Mouse (Mus musculus): ENCODE results near the gene Tmed9. TPM values are rescaled to one million over a fixed set of nuclear protein-coding genes. Genes with fewer than 3 reads are reported as not detected.
"Not testable (repeated sequence)": the region's sequence is repeated elsewhere in the genome, so short reads cannot be mapped to it uniquely, and the experiment has no call there.

Tmed9 gene
- polyA plus RNA-seq, 1 experiment: 34.0 TPM

DNA sequence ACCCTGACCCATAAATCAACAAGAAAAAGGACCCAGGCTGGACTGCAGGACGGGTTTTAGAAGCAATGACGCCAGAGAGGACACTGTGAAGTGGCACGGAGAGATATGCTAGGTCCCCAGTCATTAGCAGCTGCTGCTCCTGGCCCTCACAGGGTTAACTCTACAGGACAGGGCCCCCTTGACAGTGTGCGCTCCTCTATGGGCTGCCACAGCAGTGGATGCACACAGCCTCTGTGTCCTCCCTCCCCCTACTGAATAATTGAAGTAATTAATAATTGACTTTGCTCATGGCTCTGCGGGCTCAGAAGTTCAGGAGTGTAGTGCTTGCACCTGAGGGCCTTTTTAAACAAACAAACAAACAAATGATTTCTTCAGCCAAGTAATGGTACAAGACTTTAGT lies 39.9 kb downstream of the Tmed9 start:
- Histone ChIP-seq H3K27ac (replicated peaks; ENCODE audit: low read depth, low read length) (no peak overlapping the region), H3K4me3 (ENCODE audit: insufficient read depth, low read depth, low read length) (no peak overlapping the region), H3K4me1 (ENCODE audit: control insufficient read depth, insufficient read depth, insufficient read length, low read length) (no peaks in the 10 kb centered on the region)

DNA sequence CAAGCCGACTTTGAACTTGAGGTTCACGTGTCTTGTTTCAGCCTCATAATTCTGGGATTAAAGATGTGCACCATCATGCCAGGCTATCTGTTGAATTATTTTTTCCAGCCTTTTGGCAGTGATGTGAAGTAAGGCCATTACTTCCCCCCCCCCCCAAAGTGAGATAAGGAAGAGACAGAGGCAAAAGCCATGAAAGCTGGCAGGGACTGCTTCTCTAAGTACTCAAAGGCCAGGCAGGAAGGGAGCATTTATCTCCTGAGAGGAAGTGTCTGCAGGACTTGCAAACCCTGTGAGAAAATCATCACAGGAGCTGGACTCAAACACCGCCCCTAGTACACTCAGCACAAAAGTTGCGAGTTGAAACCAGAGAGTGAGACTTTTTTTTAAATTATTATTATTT lies 45.8 kb downstream of the Tmed9 start:
- Histone ChIP-seq H3K4me3 (ENCODE audit: insufficient read depth, low read depth, low read length) (no peak overlapping the region), H3K27ac (replicated peaks; ENCODE audit: low read depth, low read length) (no peak overlapping the region), H3K4me1 (ENCODE audit: control insufficient read depth, insufficient read depth, insufficient read length, low read length) (no peaks in the 10 kb centered on the region)

DNA sequence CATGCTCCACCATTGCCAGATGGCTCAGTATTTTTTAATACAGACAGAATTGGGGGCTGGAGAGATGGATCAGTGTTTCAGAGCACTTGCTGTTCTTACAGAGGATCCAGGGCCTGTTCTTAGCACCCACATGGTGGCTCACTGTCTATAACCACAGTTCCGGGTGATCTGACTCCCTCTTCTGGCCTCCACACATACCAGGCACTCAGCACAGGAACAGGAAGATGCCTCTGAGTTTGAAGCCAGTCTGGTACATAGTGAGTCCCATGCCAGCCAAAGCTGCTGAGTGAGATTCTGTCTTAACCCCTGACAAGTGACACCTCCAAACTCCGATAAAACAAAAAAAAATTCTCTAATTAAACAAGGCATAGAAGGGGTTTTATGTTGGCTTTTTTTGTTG lies 46.7 kb downstream of the Tmed9 start:
- H3K4me1 ChIP-seq (ENCODE audit: control insufficient read depth, insufficient read depth, insufficient read length, low read length): no peaks in the 10 kb centered on the region
- no peak overlapping the region for H3K4me3 ChIP-seq (ENCODE audit: insufficient read depth, low read depth, low read length)
- no peak overlapping the region for H3K27ac ChIP-seq (replicated peaks; ENCODE audit: low read depth, low read length)

DNA sequence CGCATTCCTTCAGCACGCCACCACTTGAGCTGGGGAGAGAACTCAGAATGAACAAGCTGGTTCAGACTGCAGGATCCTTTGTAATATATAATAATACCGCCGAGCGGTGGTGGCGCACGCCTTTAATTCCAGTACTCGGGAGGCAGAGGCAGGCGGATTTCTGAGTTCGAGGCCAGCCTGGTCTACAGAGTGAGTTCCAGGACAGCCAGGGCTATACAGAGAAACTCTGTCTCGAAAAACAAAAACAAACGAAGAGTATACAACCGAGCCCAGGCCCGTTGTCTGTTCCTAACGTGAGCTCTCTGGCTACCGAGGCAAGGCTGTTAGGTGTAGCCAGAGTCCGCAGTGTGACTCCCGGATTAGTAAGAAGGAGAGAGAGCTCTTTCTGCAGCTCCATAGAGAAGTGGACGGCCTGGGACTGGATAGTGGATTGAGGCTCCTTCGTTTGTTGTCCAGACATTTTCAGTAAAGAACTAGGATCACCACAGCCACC lies 48.7 kb downstream of the Tmed9 start:
- Histone ChIP-seq H3K4me3 (ENCODE audit: insufficient read depth, low read depth, low read length) (peak overlapping the region; percentile 88), H3K27ac (replicated peaks; ENCODE audit: low read depth, low read length) (0 out of 2 replicates have a peak overlapping the region, but pooled peaks have one; percentile 94)
- H3K4me1 ChIP-seq (ENCODE audit: control insufficient read depth, insufficient read depth, insufficient read length, low read length): not testable (repeated sequence)

DNA sequence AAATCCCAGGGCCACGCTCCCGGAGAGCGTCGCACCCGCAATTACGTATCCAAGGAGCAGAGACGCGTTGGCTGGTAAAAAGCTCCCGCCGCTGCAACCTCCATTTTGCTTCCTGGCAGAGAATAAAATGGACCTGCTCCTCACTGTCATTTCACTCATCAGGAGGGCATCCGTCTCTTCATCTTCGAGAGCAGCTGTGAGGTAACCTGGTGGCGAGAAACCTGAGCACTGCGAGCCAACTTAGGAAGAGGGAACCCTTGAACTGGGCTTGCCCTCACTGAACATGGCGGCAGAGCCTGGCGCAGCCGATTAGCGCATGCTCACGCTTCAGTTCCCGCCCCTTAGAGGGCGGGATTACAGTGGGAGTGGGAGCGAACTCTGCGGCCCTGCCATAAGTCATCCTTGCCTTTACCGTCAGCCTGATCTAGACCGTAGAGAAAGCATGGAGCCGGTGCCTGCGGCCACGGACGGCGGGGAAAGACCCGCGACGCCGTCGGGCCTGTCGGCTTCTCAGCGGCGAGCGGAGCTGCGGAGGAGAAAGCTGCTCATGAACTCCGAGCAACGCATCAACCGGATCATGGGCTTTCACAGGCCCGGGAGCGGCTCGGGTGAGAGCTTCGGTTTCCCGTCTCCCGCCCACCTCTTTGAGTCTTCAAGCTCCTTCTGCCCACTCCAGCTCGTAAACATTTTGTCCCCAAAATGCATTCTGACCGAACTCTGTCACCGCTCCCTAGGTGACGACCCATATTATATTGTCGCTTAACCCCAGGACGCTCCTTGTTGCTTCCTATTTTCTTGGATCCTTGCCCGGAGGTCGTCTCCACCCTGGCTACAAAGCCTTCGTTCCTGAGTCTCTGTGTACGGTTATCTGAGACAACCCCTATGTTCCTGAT lies 49.4 kb downstream of the Tmed9 start, which contains the start of gene Caml:
Gene Caml, plus strand, starts transcription at position 357 of the 893 bp plus-strand sequence.
- Histone ChIP-seq H3K4me1 (ENCODE audit: control insufficient read depth, insufficient read depth, insufficient read length, low read length) (no peaks in the 10 kb centered on the region), H3K4me3 (ENCODE audit: insufficient read depth, low read depth, low read length) (peak within 1 kb of the TSS; percentile 88), H3K27ac (replicated peaks; ENCODE audit: low read depth, low read length) (peak within 1 kb of the TSS; percentile 94)

DNA sequence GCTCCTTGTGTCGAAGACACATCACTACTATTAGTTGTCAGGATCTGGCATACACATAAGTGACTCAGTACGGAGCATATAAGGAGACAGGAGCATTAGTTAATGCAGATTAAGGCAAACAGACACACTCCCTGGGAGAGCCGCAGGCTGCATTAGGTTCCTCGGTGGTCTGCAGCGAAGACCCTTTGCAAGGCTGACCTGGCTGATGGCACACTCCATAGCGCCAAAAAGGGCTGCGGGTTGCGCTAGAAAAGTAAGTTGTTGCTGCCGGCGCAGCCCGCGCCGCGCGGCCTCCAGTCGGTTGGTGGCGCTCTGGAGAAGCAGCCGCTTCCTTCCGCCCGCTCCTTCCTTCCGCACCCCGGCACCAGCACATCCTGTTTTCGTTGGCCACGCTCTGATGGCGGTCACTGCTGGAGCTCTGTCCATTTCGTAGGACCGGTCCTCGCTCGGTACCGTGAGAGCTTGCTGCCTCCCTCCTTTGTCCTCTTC lies 61.2 kb downstream of the Tmed9 start, which contains the start of gene Ddx46:
Gene Ddx46, plus strand, starts transcription at position 389 of the 489 bp plus-strand sequence.
- peak within 1 kb of the TSS; percentile 81 for H3K4me3 ChIP-seq (ENCODE audit: insufficient read depth, low read depth, low read length)
- peak within 1 kb of the TSS; percentile 53; the same call in 1 of the 2 replicates for H3K27ac ChIP-seq (replicated peaks; ENCODE audit: low read depth, low read length)
- H3K4me1 ChIP-seq (ENCODE audit: control insufficient read depth, insufficient read depth, insufficient read length, low read length): peaks cover 2% of the 10 kb centered on the region; the same call in 1 of the 2 replicates

DNA sequence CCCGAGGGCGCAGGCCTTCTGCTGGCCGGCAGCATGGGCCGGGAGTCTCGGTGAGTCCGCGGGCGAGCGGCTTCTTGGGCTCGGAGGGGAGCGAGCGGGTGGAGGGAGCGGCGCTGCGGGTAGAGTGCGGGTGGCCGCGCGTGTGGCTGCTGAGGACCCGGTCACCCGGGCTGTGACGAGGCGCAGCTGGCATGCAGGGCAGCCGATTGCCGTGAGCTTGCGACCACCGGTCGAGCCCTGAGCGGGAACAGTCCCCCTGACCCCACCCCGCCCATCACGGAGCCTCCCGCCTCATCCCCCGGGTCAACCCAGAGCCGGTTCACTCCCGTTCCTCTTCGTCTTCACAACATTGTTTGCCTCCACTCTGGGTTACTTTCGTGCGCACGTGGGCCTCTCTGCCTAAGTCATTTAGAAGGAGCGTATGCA lies 61.6 kb downstream of the Tmed9 start:
- Histone ChIP-seq H3K27ac (replicated peaks; ENCODE audit: low read depth, low read length) (peak overlapping the region; percentile 53; the same call in 1 of the 2 replicates), H3K4me3 (ENCODE audit: insufficient read depth, low read depth, low read length) (peak overlapping the region; percentile 81), H3K4me1 (ENCODE audit: control insufficient read depth, insufficient read depth, insufficient read length, low read length) (peaks cover 2% of the 10 kb centered on the region; the same call in 1 of the 2 replicates)

DNA sequence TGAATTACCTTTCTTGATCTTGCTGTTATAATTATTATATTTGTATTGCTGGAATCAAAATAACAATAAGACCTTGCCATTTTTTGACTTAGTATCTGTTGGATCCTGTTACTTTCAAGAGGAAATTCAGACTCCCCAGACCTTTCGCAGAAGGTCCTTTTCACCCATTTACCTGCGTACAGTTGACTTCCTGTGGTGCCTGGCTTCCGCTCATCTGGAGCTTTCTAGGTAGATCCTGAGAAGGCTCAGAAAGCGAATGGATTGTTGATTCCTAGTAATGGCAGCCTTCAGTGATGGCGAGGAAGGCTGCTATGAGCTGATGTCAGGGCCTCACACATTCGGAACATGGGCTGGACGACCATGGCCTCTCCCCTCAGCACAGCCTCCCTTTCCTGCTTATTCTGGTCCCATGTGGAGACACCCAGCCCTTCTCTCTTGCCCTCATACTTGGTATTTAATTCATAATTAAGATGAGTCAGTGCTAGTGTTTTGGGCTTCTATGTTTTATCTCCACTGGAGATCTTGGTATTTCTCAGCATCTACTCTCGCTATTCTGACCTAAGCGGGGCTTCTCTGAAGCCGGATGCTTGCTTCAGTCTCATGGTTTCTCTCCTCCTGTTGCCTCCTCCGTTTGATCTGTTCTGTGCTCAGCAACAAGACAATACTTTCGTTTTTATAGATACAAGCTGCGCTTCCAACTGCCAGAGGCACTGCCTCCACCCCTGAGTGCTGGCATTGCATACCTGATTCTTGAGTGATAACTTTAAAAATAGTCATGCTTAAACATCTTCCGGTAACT lies 62.9 kb downstream of the Tmed9 start:
- Histone ChIP-seq H3K27ac (replicated peaks; ENCODE audit: low read depth, low read length) (no peak overlapping the region), H3K4me1 (ENCODE audit: control insufficient read depth, insufficient read depth, insufficient read length, low read length) (peaks cover 2% of the 10 kb centered on the region; the same call in 1 of the 2 replicates), H3K4me3 (ENCODE audit: insufficient read depth, low read depth, low read length) (0 out of 2 replicates have a peak overlapping the region, but pooled peaks have one; percentile 1)

DNA sequence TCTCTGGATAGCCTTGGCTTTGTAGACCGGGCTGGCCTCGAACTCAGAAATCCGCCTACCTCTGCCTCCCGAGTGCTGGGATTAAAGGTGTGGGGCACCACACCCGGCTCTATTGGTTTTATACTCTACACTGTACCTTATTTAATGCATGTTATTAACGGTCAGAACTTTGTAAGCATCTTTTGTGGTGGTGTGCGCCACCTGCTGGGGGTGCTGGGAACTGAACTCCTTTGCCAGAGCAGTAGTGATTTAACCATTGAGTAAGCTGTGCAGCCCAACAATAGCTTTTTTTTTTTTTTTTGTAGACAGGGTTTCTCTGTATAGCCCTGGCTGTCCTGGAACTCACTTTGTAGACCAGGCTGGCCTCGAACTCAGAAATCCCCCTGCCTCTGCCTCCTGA lies 66.9 kb downstream of the Tmed9 start:
- not testable (repeated sequence) for H3K4me1 ChIP-seq (ENCODE audit: control insufficient read depth, insufficient read depth, insufficient read length, low read length); H3K27ac ChIP-seq (replicated peaks; ENCODE audit: low read depth, low read length); H3K4me3 ChIP-seq (ENCODE audit: insufficient read depth, low read depth, low read length)

DNA sequence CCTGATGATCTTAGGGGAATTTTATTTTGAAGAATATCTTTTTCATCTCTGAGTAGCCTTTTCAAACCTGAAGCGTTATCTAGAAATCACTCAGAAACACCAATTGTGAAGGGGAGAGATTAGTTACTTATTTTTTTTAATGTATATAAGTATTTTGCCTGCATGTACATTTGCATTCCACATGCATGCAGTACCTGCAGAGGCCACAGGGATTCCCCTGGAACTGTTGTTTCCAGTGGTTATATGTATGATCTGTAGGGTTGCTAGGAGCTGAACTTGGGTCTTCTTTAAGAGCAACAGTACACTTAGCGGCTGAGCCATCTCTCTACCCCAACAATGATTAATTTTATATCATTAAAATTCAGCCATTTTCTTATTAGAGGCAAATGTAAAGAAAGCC lies 71.0 kb downstream of the Tmed9 start:
- Histone ChIP-seq H3K27ac (replicated peaks; ENCODE audit: low read depth, low read length) (no peak overlapping the region), H3K4me1 (ENCODE audit: control insufficient read depth, insufficient read depth, insufficient read length, low read length) (no peaks in the 10 kb centered on the region), H3K4me3 (ENCODE audit: insufficient read depth, low read depth, low read length) (no peak overlapping the region)

Other genes starting within 250 kb of the Tmed9 start
- gene Mxd3, start 243.9 kb upstream of the Tmed9 start, polyA plus RNA-seq (2012; ENCODE audit: insufficient read depth, insufficient read length, missing spikeins): not detected in 2 replicates
- 87.3 and 88.0 TPM in 2 replicates for gene Lman2, start 210.9 kb upstream of the Tmed9 start, polyA plus RNA-seq (2012; ENCODE audit: insufficient read depth, insufficient read length, missing spikeins)
- gene Rgs14, start 204.0 kb upstream of the Tmed9 start, polyA plus RNA-seq (2012; ENCODE audit: insufficient read depth, insufficient read length, missing spikeins): not detected in 2 replicates
- not detected in 2 replicates for gene Slc34a1, start 175.5 kb upstream of the Tmed9 start, polyA plus RNA-seq (2012; ENCODE audit: insufficient read depth, insufficient read length, missing spikeins)
- gene Pfn3, start 158.5 kb upstream of the Tmed9 start, polyA plus RNA-seq (2012; ENCODE audit: insufficient read depth, insufficient read length, missing spikeins): not detected in 2 replicates
- gene F12, start 146.9 kb upstream of the Tmed9 start, polyA plus RNA-seq (2012; ENCODE audit: insufficient read depth, insufficient read length, missing spikeins): not detected in 2 replicates
- gene Grk6, start 128.7 kb upstream of the Tmed9 start, polyA plus RNA-seq (2012; ENCODE audit: insufficient read depth, insufficient read length, missing spikeins): 10.5 and 17.4 TPM in 2 replicates
- not detected in 2 replicates for gene Prr7, start 109.5 kb upstream of the Tmed9 start, polyA plus RNA-seq (2012; ENCODE audit: insufficient read depth, insufficient read length, missing spikeins)
- 7.6 and 8.3 TPM in 2 replicates for gene Dbn1, start 85.6 kb upstream of the Tmed9 start, polyA plus RNA-seq (2012; ENCODE audit: insufficient read depth, insufficient read length, missing spikeins)
- 8.0 and 16.1 TPM in 2 replicates for gene Pdlim7, start 60.1 kb upstream of the Tmed9 start, polyA plus RNA-seq (2012; ENCODE audit: insufficient read depth, insufficient read length, missing spikeins)
- gene Dok3, start 44.4 kb upstream of the Tmed9 start, polyA plus RNA-seq (2012; ENCODE audit: insufficient read depth, insufficient read length, missing spikeins): 1.3 and 2.4 TPM in 2 replicates
- 16.0 and 17.6 TPM in 2 replicates for gene Ddx41, start 37.1 kb upstream of the Tmed9 start, polyA plus RNA-seq (2012; ENCODE audit: insufficient read depth, insufficient read length, missing spikeins)
- 4.4 and 9.7 TPM in 2 replicates for gene Fam193b, start 2.6 kb upstream of the Tmed9 start, polyA plus RNA-seq (2012; ENCODE audit: insufficient read depth, insufficient read length, missing spikeins)
- gene B4galt7, start 26.2 kb downstream of the Tmed9 start, polyA plus RNA-seq (2012; ENCODE audit: insufficient read depth, insufficient read length, missing spikeins): 5.9 and 8.2 TPM in 2 replicates
- gene Caml, start 49.3 kb downstream of the Tmed9 start, polyA plus RNA-seq (2012; ENCODE audit: insufficient read depth, insufficient read length, missing spikeins): 16.6 and 19.3 TPM in 2 replicates
- gene Ddx46, start 61.3 kb downstream of the Tmed9 start, polyA plus RNA-seq (2012; ENCODE audit: insufficient read depth, insufficient read length, missing spikeins): 16.4 and 21.2 TPM in 2 replicates
- gene B230219D22Rik, start 119.4 kb downstream of the Tmed9 start, polyA plus RNA-seq (2012; ENCODE audit: insufficient read depth, insufficient read length, missing spikeins): 23.8 and 27.0 TPM in 2 replicates
- 42.2 and 43.3 TPM in 2 replicates for gene Txndc15, start 140.9 kb downstream of the Tmed9 start, polyA plus RNA-seq (2012; ENCODE audit: insufficient read depth, insufficient read length, missing spikeins)
- gene Pcbd2, start 153.6 kb downstream of the Tmed9 start, polyA plus RNA-seq (2012; ENCODE audit: insufficient read depth, insufficient read length, missing spikeins): 80.7 and 86.3 TPM in 2 replicates
- gene Catsper3, start 210.8 kb downstream of the Tmed9 start, polyA plus RNA-seq (2012; ENCODE audit: insufficient read depth, insufficient read length, missing spikeins): not detected in 2 replicates

Data from brown adipose tissue, adult 24 weeks (tissue).